Mouse (Mus musculus) megakaryocyte, embryonic 14.5 days (primary cell): ENCODE results near the gene 2310022B05Rik.

ENCODE experiments used
- FLI1 ChIP-seq: IDR thresholded peaks from 2 replicates; pipeline ENCODE4 v1.6.1; 2012; ENCODE audit warnings: low read length, inconsistent platforms, mixed read lengths
- GATA1 ChIP-seq: IDR thresholded peaks from 3 replicates; pipeline ENCODE4 v1.6.1; 2012; ENCODE audit warnings: mixed read lengths, low read length, inconsistent platforms, borderline replicate concordance

GRCm38 (mm10) chr8:124695424-124696100 lies 32.4 kb upstream of the 2310022B05Rik start:
- TF ChIP-seq GATA1 = no peak
- no peak for TF ChIP-seq FLI1
